10 mouse cellular contexts compared by ENCODE assay signal in genomic region chr19:53180168-53180803, GRCm38 (mm10). TPM values are rescaled to one million over a fixed set of nuclear protein-coding genes. Genes with fewer than 3 reads are reported as not detected.
DNase-seq lines count a peak whose midpoint lies in the region; TF ChIP-seq lines count a peak whose summit lies in the region.
"Had no signal": no experiment of that assay in that cellular context is flagged by ENCODE, and none has a peak within 500 bp of the region (broad histone marks: within the 10 kb centered on the region; RNA-seq: fewer than 3 reads in every experiment).

No protein-coding gene starts in this region.

- TF ChIP-seq POLR2A in thymus, adult 2 months (IDR thresholded peaks at IDR 0.05; ENCODE audit: control insufficient read depth, extremely low read depth, insufficient read depth, low read length, poor library complexity) = no peak

- DNase-seq in heart, embryonic 10.5 days (ENCODE audit: low spot score) = peak; percentile 38
- no peak for DNase-seq in heart, adult 8-10 months (ENCODE audit: low spot score)
- DNase-seq in layer of hippocampus, adult 2 months (ENCODE audit: low spot score in 2 of 2) = no peak
- DNase-seq in layer of hippocampus, adult 9-10 months (ENCODE audit: low spot score) = no peak
- peak; percentile 30 for DNase-seq in NIH3T3 (ENCODE audit: low read depth)
- peak; percentile 33 for DNase-seq in kidney, postnatal 14 days
- DNase-seq in thymus, adult 2 months = no peak
- no peak for DNase-seq in gastrocnemius, postnatal 14 days
- DNase-seq: cerebellum, postnatal 36 days had no signal

- WGBS in heart, embryonic 10.5 days = 80% methylated on average over 12 of the region's 12 CpGs
- WGBS in thymus, adult 2 months = 79% methylated on average over 12 of the region's 12 CpGs

- no peaks in the 10 kb centered on the region for H3K9me3 ChIP-seq in heart, embryonic 10.5 days

- H3K36me3 ChIP-seq in heart, embryonic 10.5 days = peaks cover 17% of the 10 kb centered on the region
- H3K36me3 ChIP-seq in thymus, adult 2 months (ENCODE audit: control insufficient read depth, insufficient read depth, low read length) = no peaks in the 10 kb centered on the region

- H3K4me3 ChIP-seq in heart, embryonic 10.5 days = no peak overlapping the region
- no peak overlapping the region for H3K4me3 ChIP-seq in layer of hippocampus, adult 2 months
- H3K4me3 ChIP-seq in thymus, adult 2 months (ENCODE audit: control insufficient read depth, insufficient read depth, low read length) = no peak overlapping the region

- H3K27me3 ChIP-seq in heart, embryonic 10.5 days (ENCODE audit: insufficient read depth, poor library complexity, severe bottlenecking) = no peaks in the 10 kb centered on the region
- H3K27me3 ChIP-seq in thymus, adult 2 months (ENCODE audit: control insufficient read depth, insufficient read depth, low read length) = no peaks in the 10 kb centered on the region

- peak; percentile 53 for TF ChIP-seq CTCF in layer of hippocampus, adult 2 months (conservative IDR thresholded peaks at IDR 0.05)
- no peak for TF ChIP-seq CTCF in thymus, adult 2 months (IDR thresholded peaks at IDR 0.05; ENCODE audit: borderline replicate concordance, control insufficient read depth, extremely low read depth, insufficient read depth, low read length, poor library complexity)

- H3K4me1 ChIP-seq in heart, embryonic 10.5 days = peaks cover 49% of the 10 kb centered on the region
- peaks cover 15% of the 10 kb centered on the region for H3K4me1 ChIP-seq in thymus, adult 2 months (replicated peaks; ENCODE audit: control insufficient read depth, insufficient read depth, low read length)

- intact Hi-C loops in gastrocnemius, postnatal 14 days (cut with DNase I; ENCODE audit: low total_unique reads) = no loop called here

- H3K27ac ChIP-seq in heart, embryonic 10.5 days = peak overlapping the region; percentile 70; the same call in 1 of the 2 replicates
- no peak overlapping the region for H3K27ac ChIP-seq in layer of hippocampus, adult 2 months
- H3K27ac ChIP-seq in thymus, adult 2 months (ENCODE audit: control insufficient read depth, insufficient read depth, low read length) = no peak overlapping the region
- H3K27ac ChIP-seq: macrophage had no signal

RNA-seq across cellular contexts. Expression of gene Add3, which starts 40.0 kb away (rescaled TPM):
- 128 and 173 TPM in 2 replicates for polyA plus RNA-seq in heart, embryonic 10.5 days (2016; fragmentation: Nextera tagmentation; extraction: Ambion mirVana)
- total RNA-seq in heart, adult 8-10 months (2022) = 10 to 100 TPM; 35.7 to 51.4 (median 39.9) TPM
- total RNA-seq in layer of hippocampus, adult 2 months (2021) = 100 to 1,000 TPM; 125 to 129 TPM
- 23.1 and 24.0 TPM in 2 replicates for polyA plus RNA-seq in thymus, adult 2 months (2012; rRNA removed)
- 10 to 100 TPM; 31.6 to 45.4 TPM for total RNA-seq in gastrocnemius, postnatal 14 days (2021)

Comparison
In these comparisons a context has a peak if more than half of its experiments do, and no peak if none do; other contexts are left out.
1. DNase-seq: peak in heart, embryonic 10.5 days (single experiment), NIH3T3 (single experiment) and kidney, postnatal 14 days (single experiment); none in heart, adult 8-10 months (single experiment), layer of hippocampus, adult 2 months (0 of 2), layer of hippocampus, adult 9-10 months (single experiment), thymus, adult 2 months (single experiment) and gastrocnemius, postnatal 14 days (single experiment).